Mouse (Mus musculus) C2C12 (cell line): ENCODE measurements around the gene Arhgap4.

Source experiments
- CEBPB ChIP-seq: IDR thresholded peaks from one replicate; pipeline ENCODE4 v1.6.1; 2011; ENCODE audit warnings: low read depth, mild to moderate bottlenecking, control low read depth, moderate library complexity
- CTCF ChIP-seq: IDR thresholded peaks from one replicate; pipeline ENCODE4 v1.5.1; 2011; ENCODE audit not compliant: control insufficient read depth, insufficient read depth, insufficient read length
- FOSL1 ChIP-seq: IDR thresholded peaks from one replicate; pipeline ENCODE4 v1.8.0; 2011; ENCODE audit warnings: mild to moderate bottlenecking, low read length; ENCODE audit not compliant: poor library complexity, insufficient read depth, severe bottlenecking
- MAX ChIP-seq: IDR thresholded peaks from one replicate; pipeline ENCODE4 v1.6.1; 2011; ENCODE audit warnings: mild to moderate bottlenecking, control low read depth
- MYOG ChIP-seq: IDR thresholded peaks from one replicate; pipeline ENCODE4 v1.6.1; 2011; ENCODE audit not compliant: control insufficient read depth, insufficient read length; ENCODE audit errors: extremely low read depth
- USF1 ChIP-seq: IDR thresholded peaks from one replicate; pipeline ENCODE4 v1.6.1; 2011; ENCODE audit warnings: low read depth, mild to moderate bottlenecking, control low read depth, moderate library complexity

DNA sequence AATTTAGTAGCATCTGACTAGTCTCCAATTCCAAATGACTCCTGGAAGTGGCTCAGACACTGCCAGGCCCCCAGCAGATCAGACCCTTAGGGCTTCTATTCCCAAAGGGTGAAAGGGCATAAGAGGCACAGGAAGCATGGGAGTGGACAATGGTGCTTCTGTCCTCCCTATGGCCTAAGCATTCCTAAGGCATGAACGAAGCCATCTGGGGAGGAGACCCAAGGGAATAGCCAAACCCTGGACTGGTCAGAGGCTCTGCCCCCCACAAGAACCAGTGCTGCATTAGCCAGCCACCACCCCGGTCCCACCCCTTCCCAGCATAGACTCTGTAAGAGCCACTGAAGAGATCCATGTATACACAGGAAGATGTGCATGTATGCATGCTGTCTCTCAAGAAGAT lies 45.8 kb downstream of the Arhgap4 start:
- TF ChIP-seq CTCF (no peak), FOSL1 (no peak), USF1 (no peak), MYOG (no peak), CEBPB (no peak), MAX (no peak)
